Mouse (Mus musculus): ENCODE results near the gene Gabra2. TPM values are rescaled to one million over a fixed set of nuclear protein-coding genes. Genes with fewer than 3 reads are reported as not detected.

Gabra2 gene
- polyA plus RNA-seq, 1 experiment = not detected

- Histone ChIP-seq H3K4me3 (no peak overlapping the region), H3K79me2 (ENCODE audit: control insufficient read depth, insufficient read depth) (no peaks in the 10 kb centered on the region), H3ac (ENCODE audit: control insufficient read depth, insufficient read length) (no peak overlapping the region), H3K36me3 (ENCODE audit: control insufficient read depth, insufficient read depth) (no peaks in the 10 kb centered on the region), H3K27me3 (ENCODE audit: control insufficient read depth, insufficient read depth, insufficient read length) (no peaks in the 10 kb centered on the region), H3K4me2 (ENCODE audit: low read depth) (no peak overlapping the region)
- TF ChIP-seq POLR2AphosphoS2 (IDR thresholded peaks at IDR 0.05; ENCODE audit: insufficient read length, low read depth) (no peak), CEBPB (IDR thresholded peaks at IDR 0.05; ENCODE audit: insufficient read depth, poor library complexity, severe bottlenecking) (no peak)
Observed at GRCm38 (mm10) chr5:70995617-70996325, 99.9 kb downstream of the Gabra2 start.

- no peak for TF ChIP-seq MAX (IDR thresholded peaks at IDR 0.05; ENCODE audit: low read depth)
- no peak for TF ChIP-seq MYOG (IDR thresholded peaks at IDR 0.05; ENCODE audit: control insufficient read depth in 1 of 3, insufficient read depth in 1 of 3, insufficient read length in 2 of 3, low read depth in 2 of 3)
- TF ChIP-seq REST (IDR thresholded peaks at IDR 0.05; ENCODE audit: insufficient read depth, insufficient read length) = no peak
- TF ChIP-seq POLR2A (IDR thresholded peaks at IDR 0.05; ENCODE audit: insufficient read length, low read depth) = no peak
- TF ChIP-seq POLR2AphosphoS2 (IDR thresholded peaks at IDR 0.05; ENCODE audit: insufficient read length, low read depth) = no peak
- TF ChIP-seq USF1 (IDR thresholded peaks at IDR 0.05; ENCODE audit: low read depth) = no peak
- TF ChIP-seq CEBPB (IDR thresholded peaks at IDR 0.05; ENCODE audit: insufficient read depth, poor library complexity, severe bottlenecking) = no peak
- TF ChIP-seq SRF (IDR thresholded peaks at IDR 0.05; ENCODE audit: control insufficient read depth, insufficient read length, low read depth) = no peak
- TF ChIP-seq E2F4 (IDR thresholded peaks at IDR 0.05; ENCODE audit: insufficient read depth) = no peak
- TF ChIP-seq TCF3 (IDR thresholded peaks at IDR 0.05; ENCODE audit: insufficient read length, low read depth) = no peak
- TF ChIP-seq TCF12 (IDR thresholded peaks at IDR 0.05; ENCODE audit: insufficient read depth, poor library complexity, severe bottlenecking) = no peak
- TF ChIP-seq MYOD1 (IDR thresholded peaks at IDR 0.05; ENCODE audit: control insufficient read depth in 1 of 3, insufficient read length in 2 of 3, low read depth in 2 of 3) = no peak
- H3K4me2 ChIP-seq (ENCODE audit: low read depth) = no peak overlapping the region
- no peaks in the 10 kb centered on the region for H3K36me3 ChIP-seq (ENCODE audit: control insufficient read depth, insufficient read depth)
- H3K4me3 ChIP-seq = no peak overlapping the region
- H3K79me2 ChIP-seq (ENCODE audit: control insufficient read depth, insufficient read depth) = no peaks in the 10 kb centered on the region
- H3K27me3 ChIP-seq (ENCODE audit: control insufficient read depth, insufficient read depth, insufficient read length) = no peaks in the 10 kb centered on the region
- no peak overlapping the region for H3ac ChIP-seq (ENCODE audit: control insufficient read depth, insufficient read length)
Observed at GRCm38 (mm10) chr5:70993281-70993680, 102.4 kb downstream of the Gabra2 start.

- Histone ChIP-seq H3ac (ENCODE audit: control insufficient read depth, insufficient read length) (no peak overlapping the region), H3K79me2 (ENCODE audit: control insufficient read depth, insufficient read depth) (no peaks in the 10 kb centered on the region), H3K4me2 (ENCODE audit: low read depth) (no peak overlapping the region)
Observed at GRCm38 (mm10) chr5:70990891-70991290, 104.8 kb downstream of the Gabra2 start.

More at GRCm38 (mm10) chr5:70990891-70991290, 104.8 kb downstream of the Gabra2 start:
- Histone ChIP-seq H3K27me3 (ENCODE audit: control insufficient read depth, insufficient read depth, insufficient read length) (no peaks in the 10 kb centered on the region), H3K36me3 (ENCODE audit: control insufficient read depth, insufficient read depth) (no peaks in the 10 kb centered on the region), H3K4me3 (no peak overlapping the region)
- TF ChIP-seq MAX (IDR thresholded peaks at IDR 0.05; ENCODE audit: low read depth) = no peak
- no peak for TF ChIP-seq TCF3 (IDR thresholded peaks at IDR 0.05; ENCODE audit: insufficient read length, low read depth)
- TF ChIP-seq MYOG (IDR thresholded peaks at IDR 0.05; ENCODE audit: control insufficient read depth in 1 of 3, insufficient read depth in 1 of 3, insufficient read length in 2 of 3, low read depth in 2 of 3) = no peak
- TF ChIP-seq POLR2A (IDR thresholded peaks at IDR 0.05; ENCODE audit: insufficient read length, low read depth) = no peak
- TF ChIP-seq USF1 (IDR thresholded peaks at IDR 0.05; ENCODE audit: low read depth) = no peak
- no peak for TF ChIP-seq POLR2AphosphoS2 (IDR thresholded peaks at IDR 0.05; ENCODE audit: insufficient read length, low read depth)
- TF ChIP-seq E2F4 (IDR thresholded peaks at IDR 0.05; ENCODE audit: insufficient read depth) = no peak
- no peak for TF ChIP-seq CEBPB (IDR thresholded peaks at IDR 0.05; ENCODE audit: insufficient read depth, poor library complexity, severe bottlenecking)
- no peak for TF ChIP-seq MYOD1 (IDR thresholded peaks at IDR 0.05; ENCODE audit: control insufficient read depth in 1 of 3, insufficient read length in 2 of 3, low read depth in 2 of 3)
- no peak for TF ChIP-seq REST (IDR thresholded peaks at IDR 0.05; ENCODE audit: insufficient read depth, insufficient read length)
- no peak for TF ChIP-seq SRF (IDR thresholded peaks at IDR 0.05; ENCODE audit: control insufficient read depth, insufficient read length, low read depth)
- TF ChIP-seq TCF12 (IDR thresholded peaks at IDR 0.05; ENCODE audit: insufficient read depth, poor library complexity, severe bottlenecking) = no peak

Data from myocyte (in vitro differentiated cells).